Mouse (Mus musculus) CH12.LX (cell line): Measurements from ENCODE around the gene Acadl. TPM values are rescaled to one million over a fixed set of nuclear protein-coding genes. Genes with fewer than 3 reads are reported as not detected.

Source experiments
- DNase-seq: peaks from one replicate; pipeline ENCODE4 v3.0.0-alpha.2; 2013; ENCODE audit errors: extremely low read depth
- H3K27ac ChIP-seq: 2 replicates; pipeline ENCODE4 v1.5.1; 2012; ENCODE audit warnings: low read depth, mild to moderate bottlenecking, control low read depth, moderate library complexity; ENCODE audit not compliant: insufficient read depth
- H3K27me3 ChIP-seq: replicated peaks from 2 replicates; pipeline ENCODE3; 2012; ENCODE audit warnings: inconsistent platforms
- H3K36me3 ChIP-seq, 2 experiments: replicated peaks in 1 of 2; 2 replicates each; pipeline versions ENCODE3 to v1.6.1; 2012; ENCODE audit warnings: inconsistent platforms in 1 of 2, low read length in 1 of 2, mild to moderate bottlenecking in 1 of 2, mixed read lengths in 1 of 2, moderate library complexity in 1 of 2; ENCODE audit not compliant: control insufficient read depth in 1 of 2, insufficient read depth in 1 of 2
- H3K4me1 ChIP-seq, 2 experiments: 2 replicates each; pipeline ENCODE4 v1.6.1; 2012; ENCODE audit warnings: inconsistent platforms in 1 of 2, moderate library complexity in 1 of 2; ENCODE audit not compliant: insufficient read depth in 2 of 2, control insufficient read depth in 1 of 2
- H3K4me2 ChIP-seq: 2 replicates; pipeline ENCODE4 v1.6.1; 2012; ENCODE audit warnings: low read depth, mild to moderate bottlenecking, control low read depth; ENCODE audit not compliant: poor library complexity, insufficient read depth, severe bottlenecking
- H3K4me3 ChIP-seq, 3 experiments: fragments of 150-350 bp in 1 of 3; sonication (generic) in 1 of 3; replicated peaks in 1 of 3; 2 replicates each; pipeline versions ENCODE3 to v1.5.1; 2011 to 2012; ENCODE audit warnings: low read depth in 2 of 3, low read length in 2 of 3, mild to moderate bottlenecking in 2 of 3, moderate library complexity in 2 of 3, control low read depth in 1 of 3, improper control_type of control experiment in 1 of 3, inconsistent platforms in 1 of 3, mixed read lengths in 1 of 3; ENCODE audit not compliant: poor library complexity in 1 of 3
- H3K79me2 ChIP-seq: replicated peaks from 2 replicates; pipeline ENCODE4 v1.6.1; 2012; ENCODE audit warnings: mild to moderate bottlenecking, moderate library complexity; ENCODE audit not compliant: control insufficient read depth, poor library complexity, insufficient read depth, severe bottlenecking; ENCODE audit errors: extremely low read depth
- H3K9ac ChIP-seq: 2 replicates; pipeline ENCODE4 v1.6.1; 2012; ENCODE audit warnings: low read depth, mild to moderate bottlenecking, control low read depth, moderate library complexity; ENCODE audit not compliant: insufficient read depth
- H3K9me3 ChIP-seq: replicated peaks from 2 replicates; pipeline ENCODE3; 2012; ENCODE audit warnings: low read length, inconsistent platforms, mixed read lengths
- CHD1 ChIP-seq: IDR thresholded peaks from 2 replicates; pipeline ENCODE4 v1.6.1; 2012; ENCODE audit warnings: low read depth, low read length, improper control_type of control experiment, inconsistent platforms
- GABPA ChIP-seq: IDR thresholded peaks from 2 replicates; pipeline ENCODE4 v1.6.1; 2012; ENCODE audit warnings: low read depth, low read length, improper control_type of control experiment, inconsistent platforms; ENCODE audit not compliant: insufficient replicate concordance
- JUND ChIP-seq: conservative IDR thresholded peaks from 2 replicates; pipeline ENCODE4 v1.6.1; 2011; ENCODE audit warnings: low read depth, low read length, improper control_type of control experiment
- KAT2A ChIP-seq: IDR thresholded peaks from 2 replicates; pipeline ENCODE4 v1.6.1; 2012; ENCODE audit warnings: low read length, improper control_type of control experiment, inconsistent platforms; ENCODE audit not compliant: insufficient replicate concordance
- MXI1 ChIP-seq: IDR thresholded peaks from 2 replicates; pipeline ENCODE4 v1.6.1; 2011; ENCODE audit warnings: mild to moderate bottlenecking, low read depth, low read length, improper control_type of control experiment
- MYC ChIP-seq: IDR thresholded peaks from 2 replicates; pipeline ENCODE4 v1.6.1; 2011; ENCODE audit warnings: low read depth, mild to moderate bottlenecking, improper control_type of control experiment, low read length
- POLR2A ChIP-seq: IDR thresholded peaks from 2 replicates; pipeline ENCODE4 v1.6.1; 2011; ENCODE audit warnings: low read depth, mild to moderate bottlenecking, improper control_type of control experiment, low read length
- RAD21 ChIP-seq: IDR thresholded peaks from 2 replicates; pipeline ENCODE4 v1.6.1; 2011; ENCODE audit warnings: low read depth, mild to moderate bottlenecking, low read length, improper control_type of control experiment, moderate library complexity
- TBP ChIP-seq: conservative IDR thresholded peaks from 2 replicates; pipeline ENCODE4 v1.6.1; 2011; ENCODE audit warnings: low read depth, low read length, improper control_type of control experiment
- ZC3H11A ChIP-seq: IDR thresholded peaks from 2 replicates; pipeline ENCODE4 v1.6.1; 2012; ENCODE audit warnings: low read depth, mild to moderate bottlenecking, inconsistent platforms, low read length, improper control_type of control experiment
- ZMIZ1 ChIP-seq: IDR thresholded peaks from 2 replicates; pipeline ENCODE4 v1.6.1; 2012; ENCODE audit warnings: low read depth, mild to moderate bottlenecking, inconsistent platforms, low read length, improper control_type of control experiment
- dilution Hi-C: fragments of 300-500 bp; cut with MboI; formaldehyde crosslinking; loops from 2 replicates; pipeline ENCODE4 v1.14.3; 2020; ENCODE audit warnings: low sequenced_read_pairs; ENCODE audit not compliant: extremely low pct_unique_long_range_greater_than_20kb, extremely low pct_ligation_motif_present
- in situ Hi-C: fragments of 300-500 bp; cut with MboI; formaldehyde crosslinking; loops from 3 replicates; pipeline ENCODE4 v1.14.3; 2019; ENCODE audit warnings: low sequenced_read_pairs, low pct_ligation_motif_present, low pct_unique_long_range_greater_than_20kb, mixed read lengths
- polyA plus RNA-seq: library from polyadenylated mRNA; unstranded; fragments of >175 nt; gene quantifications from 2 replicates; pipeline ENCODE4 v1.2.1, GENCODE M21; 2012; ENCODE audit warnings: low read depth; ENCODE audit not compliant: insufficient read length
- total RNA-seq, 2 experiments: library from RNA; depleted of rRNA; stranded (reverse); fragments of 300-350 nt in 1 of 2; fragments of >200 nt in 1 of 2; gene quantifications; 2 replicates each; pipeline ENCODE4 v1.2.3; 2012 to 2014

Gene Acadl
- total and polyA plus RNA-seq, 3 experiments, result 24.7 to 58.9 (median 26.2) TPM

DNA sequence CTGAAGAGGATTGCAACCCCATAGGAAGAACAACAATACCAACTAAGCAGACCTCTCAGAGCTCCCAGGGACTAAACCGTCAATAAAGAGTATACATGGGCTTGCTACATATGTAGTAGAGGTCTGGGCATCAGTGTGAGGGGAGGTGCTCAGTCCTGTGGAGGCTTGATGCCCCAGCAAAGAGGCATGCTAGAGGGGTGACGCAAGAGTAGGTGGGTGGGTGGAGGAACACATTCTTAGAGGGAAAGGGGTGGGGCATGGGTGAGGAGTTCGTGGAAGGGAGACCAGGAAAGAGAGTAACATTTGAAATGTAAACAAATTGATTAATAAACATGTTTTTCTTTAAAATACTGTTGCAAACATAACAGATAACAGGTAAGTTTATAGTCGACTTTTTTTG lies 82.0 kb downstream of the Acadl start:
- no peak overlapping the region for H3K9ac ChIP-seq
- H3K4me3 ChIP-seq, result no peak overlapping the region
- no peaks in the 10 kb centered on the region for H3K9me3 ChIP-seq
- dilution Hi-C loops, result no loop called here
- H3K79me2 ChIP-seq, result no peaks in the 10 kb centered on the region
- TF ChIP-seq GABPA (no peak), RAD21 (no peak), MYC (no peak), JUND (no peak), ZMIZ1 (no peak), TBP (no peak), POLR2A (no peak), CHD1 (no peak), KAT2A (no peak), ZC3H11A (no peak), MXI1 (no peak)
- TF ChIP-seq, all 38 proteins: peak for 0
- DNase-seq, result no peak
- no peaks in the 10 kb centered on the region for H3K36me3 ChIP-seq
- no peak overlapping the region for H3K4me2 ChIP-seq
- H3K27me3 ChIP-seq, result no peaks in the 10 kb centered on the region
- in situ Hi-C loops, result no loop called here
- H3K27ac ChIP-seq, result no peak overlapping the region
- H3K4me1 ChIP-seq, result peaks cover 0 to 18% of the 10 kb centered on the region in 2 experiments; a peak in 1 of 4 replicates

Other genes with a start within 250 kb of the Acadl start
- gene Rpe, start 162.4 kb downstream of the Acadl start, total RNA-seq (2012; rRNA removed), result 40.0 and 50.0 TPM in 2 replicates
- gene Rpe, start 162.4 kb downstream of the Acadl start, total RNA-seq (2014; rRNA removed), result 67.5 and 82.1 TPM in 2 replicates
- gene Rpe, start 162.4 kb downstream of the Acadl start, polyA plus RNA-seq, result 48.6 and 62.4 TPM in 2 replicates
- gene Kansl1l, start 45.7 kb downstream of the Acadl start, total RNA-seq (2012; rRNA removed), result 2.8 and 3.3 TPM in 2 replicates
- gene Kansl1l, start 45.7 kb downstream of the Acadl start, total RNA-seq (2014; rRNA removed), result 6.0 and 6.9 TPM in 2 replicates
- gene Kansl1l, start 45.7 kb downstream of the Acadl start, polyA plus RNA-seq, result 3.5 and 3.6 TPM in 2 replicates
- gene Myl1, start 82.1 kb upstream of the Acadl start, total RNA-seq (2012; rRNA removed), result not detected in 2 replicates
- gene Myl1, start 82.1 kb upstream of the Acadl start, total RNA-seq (2014; rRNA removed), result not detected in 2 replicates
- not detected in 2 replicates for gene Myl1, start 82.1 kb upstream of the Acadl start, polyA plus RNA-seq
- 39.7 and 52.8 TPM in 2 replicates for gene Lancl1, start 175.6 kb upstream of the Acadl start, total RNA-seq (2012; rRNA removed)
- gene Lancl1, start 175.6 kb upstream of the Acadl start, total RNA-seq (2014; rRNA removed), result 55.4 and 58.5 TPM in 2 replicates
- 35.8 and 38.9 TPM in 2 replicates for gene Lancl1, start 175.6 kb upstream of the Acadl start, polyA plus RNA-seq